Mouse (Mus musculus): Measurements from ENCODE around the gene Shc4.

DNA sequence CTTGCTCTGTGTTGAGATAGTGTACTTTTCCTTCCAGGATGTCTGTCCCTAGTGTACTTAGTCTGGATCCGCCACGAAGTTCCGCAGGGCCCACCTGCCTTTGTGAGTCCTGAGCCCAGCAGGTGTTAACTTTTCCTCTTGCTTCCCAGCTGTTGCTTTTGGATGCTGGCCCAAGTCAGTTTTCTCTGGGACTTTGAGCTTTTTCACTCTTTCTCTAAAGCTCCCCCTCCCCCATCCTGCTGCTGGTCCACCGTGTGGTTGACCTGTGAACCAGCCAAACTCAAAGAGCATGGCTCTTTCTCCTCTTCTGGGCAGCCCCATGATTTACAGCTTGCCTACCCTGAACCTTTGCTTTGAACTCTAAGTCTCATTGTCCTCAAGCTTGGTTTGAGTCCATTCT, 97.4 kb downstream of the Shc4 start:
- TF ChIP-seq EP300 (IDR thresholded peaks at IDR 0.05; ENCODE audit: low read depth) (no peak), CTCF (IDR thresholded peaks at IDR 0.05; ENCODE audit: low read depth) (no peak)

All from heart, postnatal 0 days (tissue).